8 mouse cellular contexts compared by ENCODE assay signal in genomic region chr12:117688655-117689548, GRCm38 (mm10).
DNase-seq lines count a peak whose midpoint lies in the region; ATAC-seq lines count a peak whose summit lies in the region.

No protein-coding gene starts in this region.

- peak overlapping the region; percentile 87 for H3K27ac ChIP-seq in hindbrain, embryonic 10.5 days
- no peak overlapping the region for H3K27ac ChIP-seq in stomach, embryonic 16.5 days (ENCODE audit: low read length)

- no peaks in the 10 kb centered on the region for H3K9me3 ChIP-seq in hindbrain, embryonic 10.5 days
- H3K9me3 ChIP-seq in stomach, embryonic 16.5 days (replicated peaks; ENCODE audit: control insufficient read depth, low read length), result no peaks in the 10 kb centered on the region

- peak; percentile 44 for DNase-seq in urinary bladder, postnatal 14 days (ENCODE audit: low spot score)
- no peak for DNase-seq in urinary bladder, adult 18-20 months (ENCODE audit: low spot score in 2 of 2)
- DNase-seq in embryo, embryonic 9.5 days (ENCODE audit: extremely low spot score), result peak; percentile 76
- DNase-seq in hindbrain, embryonic 10.5 days (ENCODE audit: low spot score), result peak; percentile 78
- DNase-seq in left cerebral cortex, adult 18-20 months (ENCODE audit: low spot score in 2 of 2), result peak; percentile 62 to 73
- DNase-seq in mesoderm, embryonic 11.5 days (ENCODE audit: low read depth, low spot score), result peak; percentile 77

- ATAC-seq in stomach, embryonic 16.5 days (ENCODE audit: insufficient read depth, low FRiP score), result peak; percentile 83; the same call in 1 of the 2 replicates
- no peak for ATAC-seq in inflammation-experienced regulatory T-cells, adult 6 months

- peaks cover 26% of the 10 kb centered on the region for H3K27me3 ChIP-seq in hindbrain, embryonic 10.5 days (ENCODE audit: insufficient read depth, poor library complexity, severe bottlenecking)
- no peaks in the 10 kb centered on the region; the same call in 1 of the 2 replicates for H3K27me3 ChIP-seq in stomach, embryonic 16.5 days (ENCODE audit: control insufficient read depth, insufficient read depth, low read length)

- H3K4me3 ChIP-seq in hindbrain, embryonic 10.5 days, result peak overlapping the region; percentile 53
- H3K4me3 ChIP-seq in stomach, embryonic 16.5 days (replicated peaks; ENCODE audit: low read length), result peak overlapping the region; percentile 44

- H3K4me2 ChIP-seq in stomach, embryonic 16.5 days (ENCODE audit: low read depth, low read length), result peak overlapping the region; percentile 68

- H3K36me3 ChIP-seq in hindbrain, embryonic 10.5 days, result no peaks in the 10 kb centered on the region
- H3K36me3 ChIP-seq in stomach, embryonic 16.5 days (ENCODE audit: control insufficient read depth, insufficient read depth, low read length), result no peaks in the 10 kb centered on the region

- WGBS in hindbrain, embryonic 10.5 days, result 3% methylated on average over 32 of the region's 32 CpGs
- 10% methylated on average over 32 of the region's 32 CpGs for WGBS in stomach, embryonic 16.5 days

- H3K4me1 ChIP-seq in hindbrain, embryonic 10.5 days (replicated peaks), result peaks cover 65% of the 10 kb centered on the region
- H3K4me1 ChIP-seq in stomach, embryonic 16.5 days (ENCODE audit: control insufficient read depth, insufficient read depth, low read length), result peaks cover 10% of the 10 kb centered on the region; the same call in 1 of the 2 replicates

- H3K9ac ChIP-seq in stomach, embryonic 16.5 days (ENCODE audit: low read length), result peak overlapping the region; percentile 67

Comparison
In these comparisons a context has a peak if more than half of its experiments do, and no peak if none do; other contexts are left out.
1. DNase-seq: peak in urinary bladder, postnatal 14 days (single experiment), embryo, embryonic 9.5 days (single experiment), hindbrain, embryonic 10.5 days (single experiment), left cerebral cortex, adult 18-20 months (2 of 2) and mesoderm, embryonic 11.5 days (single experiment); none in urinary bladder, adult 18-20 months (0 of 2).